Mouse (Mus musculus): ENCODE measurements around the gene Clic4. TPM values are rescaled to one million over a fixed set of nuclear protein-coding genes. Genes with fewer than 3 reads are reported as not detected.

The Clic4 gene
- polyA plus RNA-seq, 1 experiment from 2014 or later = 111 TPM

DNA sequence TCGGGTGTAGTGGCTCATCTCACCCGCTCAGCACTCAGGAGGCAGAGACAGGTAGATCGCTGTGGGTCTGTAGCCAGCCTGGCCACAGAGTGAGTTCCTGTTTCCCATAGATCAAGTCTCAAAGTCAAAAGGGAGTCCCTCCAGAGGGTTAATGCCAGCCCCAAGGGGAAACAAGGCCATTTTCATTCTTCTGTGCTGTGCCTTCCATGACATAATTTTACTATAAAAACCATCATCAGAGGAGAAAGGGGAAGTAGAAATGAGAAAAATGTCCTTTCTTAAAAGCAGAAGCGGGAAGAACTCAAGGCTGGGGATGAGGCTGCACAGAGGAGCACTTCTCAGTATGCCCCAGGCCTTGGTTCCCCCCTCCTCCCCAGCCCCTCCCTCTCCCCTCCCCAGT lies 90.8 kb downstream of the Clic4 start:
- Histone ChIP-seq H3K9me3 (replicated peaks) (no peaks in the 10 kb centered on the region), H3K4me3 (replicated peaks) (no peak overlapping the region), H3K36me3 (no peaks in the 10 kb centered on the region), H3K4me2 (replicated peaks) (no peak overlapping the region), H3K27ac (replicated peaks) (no peak overlapping the region), H3K27me3 (peaks cover 2% of the 10 kb centered on the region; the same call in 1 of the 2 replicates), H3K9ac (no peak overlapping the region), H3K4me1 (peaks cover 15% of the 10 kb centered on the region)
- no peak for ATAC-seq (ENCODE audit: insufficient number of reproducible peaks, low FRiP score, low TSS enrichment, low read depth)
- 86% methylated on average over 4 of the region's 4 CpGs for whole genome bisulfite sequencing

- 14% methylated on average over 5 of the region's 5 CpGs for WGBS
- no peak overlapping the region for H3K4me3 ChIP-seq (replicated peaks)
- H3K4me1 ChIP-seq = peaks cover 27% of the 10 kb centered on the region
- no peak overlapping the region for H3K27ac ChIP-seq (replicated peaks)
- no peak for ATAC-seq (ENCODE audit: insufficient number of reproducible peaks, low FRiP score, low TSS enrichment, low read depth)
- H3K4me2 ChIP-seq (replicated peaks) = no peak overlapping the region
- H3K36me3 ChIP-seq = no peaks in the 10 kb centered on the region
- no peaks in the 10 kb centered on the region for H3K9me3 ChIP-seq (replicated peaks)
- peaks cover 22% of the 10 kb centered on the region for H3K27me3 ChIP-seq
- H3K9ac ChIP-seq = no peak overlapping the region
Observed at GRCm38 (mm10) chr4:135179077-135179481, 93.5 kb downstream of the Clic4 start.

DNA sequence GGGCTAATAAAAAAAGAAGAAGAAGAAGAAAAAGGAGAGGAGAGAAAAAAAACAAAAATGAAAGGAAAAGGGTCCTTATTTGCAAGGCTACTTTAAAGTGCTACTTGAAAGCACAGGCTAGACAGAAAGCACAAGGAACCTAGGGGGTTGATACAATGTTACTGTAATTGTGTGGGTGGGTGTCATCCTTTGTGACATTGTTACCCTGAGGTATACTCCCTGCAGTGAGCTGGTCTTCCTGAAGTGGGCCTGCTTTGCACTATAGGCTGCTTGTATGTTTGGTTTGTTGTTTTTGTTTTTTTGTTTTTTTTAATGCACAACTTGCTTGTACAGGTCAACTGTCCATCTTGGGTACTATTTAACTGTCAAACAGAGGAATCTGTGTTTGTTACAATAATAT lies 95.0 kb downstream of the Clic4 start:
- Histone ChIP-seq H3K27me3 (peaks cover 37% of the 10 kb centered on the region), H3K27ac (replicated peaks) (no peak overlapping the region), H3K4me2 (replicated peaks) (no peak overlapping the region), H3K36me3 (no peaks in the 10 kb centered on the region), H3K4me3 (replicated peaks) (no peak overlapping the region), H3K9me3 (replicated peaks) (no peaks in the 10 kb centered on the region), H3K4me1 (peaks cover 27% of the 10 kb centered on the region), H3K9ac (no peak overlapping the region)
- ATAC-seq (ENCODE audit: insufficient number of reproducible peaks, low FRiP score, low TSS enrichment, low read depth) = no peak

GRCm38 (mm10) chr4:135175406-135176120 lies 97.1 kb downstream of the Clic4 start:
- H3K9me3 ChIP-seq (replicated peaks) = no peaks in the 10 kb centered on the region
- H3K4me2 ChIP-seq (replicated peaks) = peak overlapping the region; percentile 39
- no peak for ATAC-seq (ENCODE audit: insufficient number of reproducible peaks, low FRiP score, low TSS enrichment, low read depth)
- H3K27me3 ChIP-seq = peaks cover 56% of the 10 kb centered on the region
- H3K27ac ChIP-seq (replicated peaks) = no peak overlapping the region
- H3K9ac ChIP-seq = no peak overlapping the region
- H3K4me3 ChIP-seq (replicated peaks) = peak overlapping the region; percentile 14; the same call in 1 of the 2 replicates
- H3K36me3 ChIP-seq = no peaks in the 10 kb centered on the region
- 26% methylated on average over 38 of the region's 38 CpGs for WGBS
- peaks cover 27% of the 10 kb centered on the region for H3K4me1 ChIP-seq

GRCm38 (mm10) chr4:135171304-135171875 lies 101.2 kb downstream of the Clic4 start:
- Histone ChIP-seq H3K4me2 (replicated peaks) (no peak overlapping the region), H3K27ac (replicated peaks) (no peak overlapping the region), H3K9ac (no peak overlapping the region), H3K4me3 (replicated peaks) (no peak overlapping the region), H3K27me3 (peaks cover 83% of the 10 kb centered on the region), H3K4me1 (peaks cover 36% of the 10 kb centered on the region), H3K36me3 (no peaks in the 10 kb centered on the region), H3K9me3 (replicated peaks) (no peaks in the 10 kb centered on the region)
- ATAC-seq (ENCODE audit: insufficient number of reproducible peaks, low FRiP score, low TSS enrichment, low read depth) = no peak
- WGBS = 48% methylated on average over 12 of the region's 12 CpGs

DNA sequence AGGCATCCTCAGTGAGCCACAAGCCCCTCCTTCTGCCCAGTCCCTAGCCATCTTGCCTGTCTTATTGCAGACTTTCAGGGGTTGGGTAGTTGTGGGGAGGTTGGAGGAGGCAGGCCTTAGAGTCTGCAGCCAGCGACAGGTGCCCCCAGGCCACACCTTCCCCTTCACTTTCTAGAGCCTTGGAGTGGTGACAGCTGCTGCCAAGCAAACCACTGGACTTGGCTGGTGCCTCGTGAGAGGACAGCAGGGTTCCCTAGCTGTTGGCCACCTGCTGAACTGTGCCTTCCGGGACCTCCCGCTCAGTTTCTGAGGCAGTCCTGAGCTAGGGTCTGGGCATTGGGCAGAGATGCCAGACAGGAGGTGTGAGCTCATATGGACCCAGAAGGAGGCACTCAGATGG lies 103.1 kb downstream of the Clic4 start:
- ATAC-seq (ENCODE audit: insufficient number of reproducible peaks, low FRiP score, low TSS enrichment, low read depth) = no peak
- Histone ChIP-seq H3K9me3 (replicated peaks) (no peaks in the 10 kb centered on the region), H3K27ac (replicated peaks) (no peak overlapping the region), H3K36me3 (no peaks in the 10 kb centered on the region), H3K9ac (no peak overlapping the region), H3K4me2 (replicated peaks) (no peak overlapping the region), H3K4me3 (replicated peaks) (no peak overlapping the region), H3K27me3 (peaks cover 87% of the 10 kb centered on the region), H3K4me1 (peaks cover 31% of the 10 kb centered on the region)
- WGBS = 54% methylated on average over 4 of the region's 4 CpGs

DNA sequence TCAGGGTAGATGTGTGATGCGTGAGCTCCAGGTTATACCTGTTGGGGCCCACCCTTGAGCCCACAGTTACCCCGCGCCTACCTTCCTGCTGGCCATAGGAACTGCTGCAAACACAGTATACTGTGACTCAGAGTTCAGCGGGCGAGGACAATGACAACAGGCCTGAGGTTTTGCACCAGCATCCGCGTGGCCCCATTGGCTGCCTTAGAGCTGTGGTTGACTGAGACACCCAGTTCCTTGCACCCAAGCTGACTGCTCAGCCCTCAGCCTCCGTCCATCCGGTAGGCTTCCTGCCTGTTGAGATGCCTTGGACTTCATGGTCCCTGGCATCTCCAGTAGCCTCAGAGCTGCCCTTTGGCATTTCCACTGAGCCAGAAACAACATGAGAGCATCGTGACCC lies 103.5 kb downstream of the Clic4 start:
- no peak for ATAC-seq (ENCODE audit: insufficient number of reproducible peaks, low FRiP score, low TSS enrichment, low read depth)
- no peaks in the 10 kb centered on the region for H3K9me3 ChIP-seq (replicated peaks)
- WGBS = 78% methylated on average over 10 of the region's 10 CpGs
- H3K4me3 ChIP-seq (replicated peaks) = no peak overlapping the region
- H3K9ac ChIP-seq = no peak overlapping the region
- H3K4me1 ChIP-seq = peaks cover 31% of the 10 kb centered on the region
- no peak overlapping the region for H3K27ac ChIP-seq (replicated peaks)
- peaks cover 87% of the 10 kb centered on the region for H3K27me3 ChIP-seq
- no peak overlapping the region for H3K4me2 ChIP-seq (replicated peaks)
- H3K36me3 ChIP-seq = no peaks in the 10 kb centered on the region

- WGBS = 57% methylated on average over 7 of the region's 7 CpGs
Observed at GRCm38 (mm10) chr4:135167816-135168527, 104.6 kb downstream of the Clic4 start.

DNA sequence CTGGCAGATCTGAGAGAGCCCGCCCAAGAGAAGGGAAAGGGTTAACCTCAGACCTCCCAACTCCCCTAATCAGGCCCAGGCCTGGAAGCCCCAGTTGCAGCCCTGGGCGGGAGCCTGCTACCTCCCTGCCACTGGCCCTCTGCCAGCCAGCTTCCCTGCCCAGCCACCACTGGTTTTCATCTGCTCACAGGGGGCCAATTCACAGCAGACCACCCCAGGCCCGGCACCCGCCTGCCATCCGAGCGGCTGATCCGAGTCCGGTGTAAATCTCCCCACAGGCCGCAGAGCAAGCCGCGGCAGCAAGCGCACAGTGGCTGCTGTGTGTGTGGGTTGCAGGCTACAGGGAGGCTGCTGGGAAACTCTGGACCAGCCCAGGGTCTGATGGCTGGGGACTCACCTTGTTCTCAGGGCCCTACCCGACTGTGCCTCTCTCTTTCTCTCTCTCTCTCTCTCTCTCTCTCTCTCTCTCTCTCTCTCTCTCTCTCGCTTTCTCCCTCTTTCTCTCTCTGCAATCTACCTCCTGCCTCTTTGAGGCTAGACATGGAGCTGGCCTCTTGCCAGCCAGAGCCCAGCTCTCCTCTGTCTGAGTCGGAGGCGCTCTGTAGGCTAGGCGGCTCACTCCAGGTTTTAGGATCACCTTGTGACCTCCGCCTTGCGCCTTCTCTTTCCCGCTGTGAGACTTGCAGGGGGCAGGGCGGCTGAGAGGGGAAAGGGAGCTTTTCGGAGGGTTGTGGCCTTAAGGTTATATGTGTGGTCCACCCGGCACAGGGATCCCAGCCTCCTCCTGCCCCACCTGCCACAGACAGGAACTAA lies 106.0 kb downstream of the Clic4 start:
- ATAC-seq (ENCODE audit: insufficient number of reproducible peaks, low FRiP score, low TSS enrichment, low read depth) = peak; percentile 75
- Histone ChIP-seq H3K4me3 (replicated peaks) (peak overlapping the region; percentile 6; the same call in 1 of the 2 replicates), H3K36me3 (no peaks in the 10 kb centered on the region), H3K27me3 (peaks cover 72% of the 10 kb centered on the region), H3K4me2 (replicated peaks) (peak overlapping the region; percentile 34), H3K27ac (replicated peaks) (0 out of 2 replicates have a peak overlapping the region, but pooled peaks have one; percentile 22), H3K9me3 (replicated peaks) (no peaks in the 10 kb centered on the region), H3K9ac (0 out of 2 replicates have a peak overlapping the region, but pooled peaks have one; percentile 18), H3K4me1 (peaks cover 34% of the 10 kb centered on the region)
- 9% methylated on average over 22 of the region's 23 CpGs for WGBS

More at GRCm38 (mm10) chr4:135167816-135168527, 104.6 kb downstream of the Clic4 start:
- Histone ChIP-seq H3K36me3 (no peaks in the 10 kb centered on the region), H3K27me3 (peaks cover 85% of the 10 kb centered on the region), H3K9me3 (replicated peaks) (no peaks in the 10 kb centered on the region), H3K9ac (no peak overlapping the region), H3K27ac (replicated peaks) (no peak overlapping the region), H3K4me2 (replicated peaks) (no peak overlapping the region), H3K4me3 (replicated peaks) (no peak overlapping the region), H3K4me1 (peaks cover 31% of the 10 kb centered on the region)
- ATAC-seq (ENCODE audit: insufficient number of reproducible peaks, low FRiP score, low TSS enrichment, low read depth) = no peak

DNA sequence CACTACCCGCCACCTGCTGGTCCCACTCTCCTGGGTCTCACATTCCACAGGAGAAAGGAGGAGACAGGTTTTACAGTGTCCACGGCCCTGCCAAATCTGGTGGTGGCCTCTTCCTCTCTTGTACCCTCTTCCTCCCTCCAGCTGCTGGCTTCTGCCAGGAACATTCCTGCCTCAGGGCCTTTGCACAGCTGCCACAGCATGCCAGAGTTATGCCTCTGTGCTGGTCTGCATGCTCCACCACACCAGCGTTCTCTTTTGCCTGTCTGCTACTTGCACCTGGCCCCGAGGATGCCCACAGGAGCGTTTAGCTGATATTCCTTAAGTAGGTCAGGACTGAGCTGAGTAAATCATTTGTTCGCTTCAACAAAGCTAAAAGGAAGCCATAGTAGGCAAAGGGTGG lies 106.9 kb downstream of the Clic4 start:
- Histone ChIP-seq H3K9me3 (replicated peaks) (no peaks in the 10 kb centered on the region), H3K4me2 (replicated peaks) (no peak overlapping the region), H3K4me1 (peaks cover 34% of the 10 kb centered on the region), H3K9ac (no peak overlapping the region), H3K36me3 (no peaks in the 10 kb centered on the region), H3K27ac (replicated peaks) (no peak overlapping the region), H3K27me3 (peaks cover 69% of the 10 kb centered on the region), H3K4me3 (replicated peaks) (no peak overlapping the region)
- ATAC-seq (ENCODE audit: insufficient number of reproducible peaks, low FRiP score, low TSS enrichment, low read depth) = no peak
- 40% methylated on average over 6 of the region's 6 CpGs for WGBS

Data from embryonic facial prominence, embryonic 15.5 days (tissue).